Mouse (Mus musculus) megakaryocyte, embryonic 14.5 days (primary cell): ENCODE measurements around the gene Nkx2-5. TPM values are rescaled to one million over a fixed set of nuclear protein-coding genes. Genes with fewer than 3 reads are reported as not detected.

Experiments
- H3K27me3 ChIP-seq: replicated peaks from 2 replicates; pipeline ENCODE3; 2012; ENCODE audit warnings: inconsistent platforms
- H3K36me3 ChIP-seq: replicated peaks from 2 replicates; pipeline ENCODE3; 2012; ENCODE audit warnings: low read length, inconsistent platforms, mixed read lengths
- H3K4me1 ChIP-seq: 2 replicates; pipeline ENCODE4 v1.6.1; 2012; ENCODE audit warnings: inconsistent platforms
- H3K4me3 ChIP-seq: replicated peaks from 2 replicates; pipeline ENCODE3; 2012; ENCODE audit warnings: moderate library complexity, mild to moderate bottlenecking, inconsistent platforms
- H3K9me3 ChIP-seq: 2 replicates; pipeline ENCODE4 v1.6.1; 2012; ENCODE audit warnings: inconsistent platforms
- FLI1 ChIP-seq: IDR thresholded peaks from 2 replicates; pipeline ENCODE4 v1.6.1; 2012; ENCODE audit warnings: low read length, inconsistent platforms, mixed read lengths
- GATA1 ChIP-seq: IDR thresholded peaks from 3 replicates; pipeline ENCODE4 v1.6.1; 2012; ENCODE audit warnings: mixed read lengths, low read length, inconsistent platforms, borderline replicate concordance
- polyA plus RNA-seq: library from polyadenylated mRNA; stranded (reverse); fragments of >175 nt; gene quantifications from 2 replicates; pipeline ENCODE4 v1.2.3, GENCODE M21; 2012; ENCODE audit warnings: low replicate concordance; ENCODE audit not compliant: insufficient read depth

Nkx2-5 gene
- polyA plus RNA-seq, 1 experiment, result not detected

GRCm38 (mm10) chr17:26816810-26817209 is 28.0 kb downstream of the Nkx2-5 start:
- Histone ChIP-seq H3K4me3 (no peak overlapping the region), H3K4me1 (no peaks in the 10 kb centered on the region; the same call in 1 of the 2 replicates), H3K36me3 (no peaks in the 10 kb centered on the region), H3K9me3 (peaks cover 5% of the 10 kb centered on the region), H3K27me3 (peaks cover 76% of the 10 kb centered on the region)
- no peak for TF ChIP-seq FLI1
- no peak for TF ChIP-seq GATA1

- TF ChIP-seq GATA1, result no peak
- no peak for TF ChIP-seq FLI1
- no peak overlapping the region for H3K4me3 ChIP-seq
- peaks cover 7% of the 10 kb centered on the region for H3K9me3 ChIP-seq
- no peaks in the 10 kb centered on the region for H3K36me3 ChIP-seq
- H3K27me3 ChIP-seq, result peaks cover 81% of the 10 kb centered on the region
- no peaks in the 10 kb centered on the region; the same call in 1 of the 2 replicates for H3K4me1 ChIP-seq
These were observed 31.3 kb downstream of the Nkx2-5 start for GRCm38 (mm10) chr17:26813497-26813896.

GRCm38 (mm10) chr17:26812607-26813006 is 32.2 kb downstream of the Nkx2-5 start:
- H3K9me3 ChIP-seq, result peaks cover 7% of the 10 kb centered on the region
- no peaks in the 10 kb centered on the region; the same call in 1 of the 2 replicates for H3K4me1 ChIP-seq
- no peak overlapping the region for H3K4me3 ChIP-seq
- H3K36me3 ChIP-seq, result no peaks in the 10 kb centered on the region
- peaks cover 72% of the 10 kb centered on the region for H3K27me3 ChIP-seq
- no peak for TF ChIP-seq FLI1
- no peak for TF ChIP-seq GATA1

GRCm38 (mm10) chr17:26802886-26803285 is 41.9 kb downstream of the Nkx2-5 start:
- H3K9me3 ChIP-seq, result peaks cover 24% of the 10 kb centered on the region
- no peak overlapping the region for H3K4me3 ChIP-seq
- peaks cover 36% of the 10 kb centered on the region for H3K27me3 ChIP-seq
- no peak for TF ChIP-seq FLI1
- no peak for TF ChIP-seq GATA1
- H3K4me1 ChIP-seq, result no peaks in the 10 kb centered on the region
- no peaks in the 10 kb centered on the region for H3K36me3 ChIP-seq

GRCm38 (mm10) chr17:26797379-26798128 is 47.3 kb downstream of the Nkx2-5 start:
- no peak overlapping the region for H3K4me3 ChIP-seq
- peaks cover 12% of the 10 kb centered on the region for H3K36me3 ChIP-seq
- TF ChIP-seq GATA1, result no peak
- TF ChIP-seq FLI1, result no peak
- peaks cover 3% of the 10 kb centered on the region; the same call in 1 of the 2 replicates for H3K9me3 ChIP-seq
- peaks cover 12% of the 10 kb centered on the region for H3K4me1 ChIP-seq
- H3K27me3 ChIP-seq, result peaks cover 32% of the 10 kb centered on the region

GRCm38 (mm10) chr17:26795386-26795785 is 49.4 kb downstream of the Nkx2-5 start:
- Histone ChIP-seq H3K4me1 (peaks cover 12% of the 10 kb centered on the region), H3K4me3 (no peak overlapping the region), H3K27me3 (peaks cover 30% of the 10 kb centered on the region), H3K36me3 (peaks cover 34% of the 10 kb centered on the region), H3K9me3 (peaks cover 3% of the 10 kb centered on the region; the same call in 1 of the 2 replicates)
- TF ChIP-seq GATA1 (no peak), FLI1 (no peak)

- TF ChIP-seq FLI1, result no peak
- no peak for TF ChIP-seq GATA1
- Histone ChIP-seq H3K9me3 (peaks cover 3% of the 10 kb centered on the region; the same call in 1 of the 2 replicates), H3K4me3 (no peak overlapping the region), H3K27me3 (peaks cover 28% of the 10 kb centered on the region), H3K4me1 (peaks cover 12% of the 10 kb centered on the region), H3K36me3 (peaks cover 40% of the 10 kb centered on the region)
These were observed 50.1 kb downstream of the Nkx2-5 start for GRCm38 (mm10) chr17:26794744-26795143.

- Histone ChIP-seq H3K4me3 (no peak overlapping the region), H3K4me1 (peaks cover 12% of the 10 kb centered on the region), H3K27me3 (peaks cover 21% of the 10 kb centered on the region), H3K9me3 (peaks cover 3% of the 10 kb centered on the region; the same call in 1 of the 2 replicates), H3K36me3 (peaks cover 56% of the 10 kb centered on the region)
- no peak for TF ChIP-seq FLI1
- TF ChIP-seq GATA1, result no peak
These were observed 51.6 kb downstream of the Nkx2-5 start for GRCm38 (mm10) chr17:26793068-26793765.

- H3K4me1 ChIP-seq, result peaks cover 12% of the 10 kb centered on the region
- TF ChIP-seq FLI1, result no peak
- no peak for TF ChIP-seq GATA1
- H3K27me3 ChIP-seq, result peaks cover 11% of the 10 kb centered on the region
- peaks cover 65% of the 10 kb centered on the region for H3K36me3 ChIP-seq
- no peak overlapping the region for H3K4me3 ChIP-seq
- peaks cover 3% of the 10 kb centered on the region; the same call in 1 of the 2 replicates for H3K9me3 ChIP-seq
These were observed 52.7 kb downstream of the Nkx2-5 start for GRCm38 (mm10) chr17:26792096-26792495.

- Histone ChIP-seq H3K4me1 (peaks cover 8% of the 10 kb centered on the region), H3K4me3 (no peak overlapping the region), H3K9me3 (peaks cover 3% of the 10 kb centered on the region; the same call in 1 of the 2 replicates), H3K36me3 (peaks cover 70% of the 10 kb centered on the region), H3K27me3 (peaks cover 8% of the 10 kb centered on the region)
- TF ChIP-seq GATA1, result no peak
- no peak for TF ChIP-seq FLI1
These were observed 53.2 kb downstream of the Nkx2-5 start for GRCm38 (mm10) chr17:26791580-26791979.
